Comparison of ENCODE assay signal across 8 mouse cellular contexts in genomic region chr9:65827344-65828015, GRCm38 (mm10). TPM values are rescaled to one million over a fixed set of nuclear protein-coding genes. Genes with fewer than 3 reads are reported as not detected.
DNase-seq lines count a peak whose midpoint lies in the region; ATAC-seq and TF ChIP-seq lines count a peak whose summit lies in the region.

TSS of gene Zfp609 (minus strand) at chr9:65827564.

- peak; percentile 91 for DNase-seq in ES-E14 (ENCODE audit: low read depth, low spot score)
- DNase-seq in cerebellum, adult 11 months = peak; percentile 94
- peak; percentile 85 for DNase-seq in heart, postnatal 25 days (ENCODE audit: low spot score)
- DNase-seq in layer of hippocampus, adult 11-12 months (ENCODE audit: low spot score) = peak; percentile 93
- peak; percentile 96 for DNase-seq in liver, postnatal 0 days
- peak; percentile 85 for DNase-seq in telencephalon, adult 2 months (ENCODE audit: low read depth, low spot score)

- in situ Hi-C loops in ES-E14 (cut with MboI; ENCODE audit: low sequenced_read_pairs in 2 of 2, unreplicated experiment in 2 of 2) = no loop called here

- no peaks in the 10 kb centered on the region for H3K9me3 ChIP-seq in ES-E14 (ENCODE audit: control insufficient read depth, insufficient read depth, low read depth, low read length)
- no peaks in the 10 kb centered on the region for H3K9me3 ChIP-seq in forebrain, embryonic 15.5 days
- H3K9me3 ChIP-seq in liver, postnatal 0 days (ENCODE audit: low read length) = no peaks in the 10 kb centered on the region
- H3K9me3 ChIP-seq in neural tube, embryonic 13.5 days = no peaks in the 10 kb centered on the region

- intact Hi-C loops in heart, postnatal 25 days (cut with DNase I) = loop anchor here (2.0 to 5.0 kb wide), 2 partner anchors 35 to 73 kb away; no protein-coding TSS in a partner anchor

- ATAC-seq in forebrain, embryonic 15.5 days (replicated peaks) = peak; percentile 90
- ATAC-seq in liver, postnatal 0 days = peak; percentile 83
- peak; percentile 84 for ATAC-seq in neural tube, embryonic 13.5 days (ENCODE audit: low read depth)

- under 1% methylated on average over 58 of the region's 76 CpGs for WGBS in forebrain, embryonic 15.5 days
- WGBS in liver, postnatal 0 days (ENCODE audit: insufficient replicate concordance) = under 1% methylated on average over 38 of the region's 76 CpGs
- WGBS in neural tube, embryonic 13.5 days = under 1% methylated on average over 51 of the region's 76 CpGs

- peak within 1 kb of the TSS; percentile 98 for H3K27ac ChIP-seq in ES-E14 (ENCODE audit: insufficient read depth, low read depth, low read length, poor library complexity, severe bottlenecking)
- H3K27ac ChIP-seq in forebrain, embryonic 15.5 days (replicated peaks) = peak within 1 kb of the TSS; percentile 99
- peak within 1 kb of the TSS; percentile 98 for H3K27ac ChIP-seq in liver, postnatal 0 days (ENCODE audit: low read depth)
- H3K27ac ChIP-seq in neural tube, embryonic 13.5 days (replicated peaks) = peak within 1 kb of the TSS; percentile 100

- peak within 1 kb of the TSS; percentile 94 to 95 for H3K4me3 ChIP-seq in ES-E14 (ENCODE audit: insufficient read depth in 1 of 2, low read depth in 1 of 2, low read length in 2 of 2, poor library complexity in 1 of 2, severe bottlenecking in 1 of 2)
- peak within 1 kb of the TSS; percentile 93 for H3K4me3 ChIP-seq in forebrain, embryonic 15.5 days
- H3K4me3 ChIP-seq in liver, postnatal 0 days (ENCODE audit: low read depth, low read length) = peak within 1 kb of the TSS; percentile 78
- H3K4me3 ChIP-seq in neural tube, embryonic 13.5 days = peak within 1 kb of the TSS; percentile 87

- no peaks in the 10 kb centered on the region for H3K36me3 ChIP-seq in ES-E14 (ENCODE audit: control insufficient read depth, insufficient read depth, low read length, poor library complexity, severe bottlenecking)
- no peaks in the 10 kb centered on the region for H3K36me3 ChIP-seq in forebrain, embryonic 15.5 days
- no peaks in the 10 kb centered on the region for H3K36me3 ChIP-seq in liver, postnatal 0 days (replicated peaks; ENCODE audit: insufficient read depth, low read length)
- no peaks in the 10 kb centered on the region for H3K36me3 ChIP-seq in neural tube, embryonic 13.5 days

- no peak for TF ChIP-seq CTCF in liver, postnatal 0 days (IDR thresholded peaks at IDR 0.05; ENCODE audit: low read depth)

- H3K9ac ChIP-seq in ES-E14 (ENCODE audit: insufficient read depth, low read depth, low read length, poor library complexity, severe bottlenecking) = peak within 1 kb of the TSS; percentile 81
- H3K9ac ChIP-seq in forebrain, embryonic 15.5 days (replicated peaks) = peak within 1 kb of the TSS; percentile 97
- peak within 1 kb of the TSS; percentile 88 for H3K9ac ChIP-seq in liver, postnatal 0 days (replicated peaks)
- peak within 1 kb of the TSS; percentile 99 for H3K9ac ChIP-seq in neural tube, embryonic 13.5 days

- H3K4me1 ChIP-seq in ES-E14 (ENCODE audit: control insufficient read depth in 2 of 2, insufficient read depth in 2 of 2, low read length in 2 of 2, poor library complexity in 1 of 2) = peaks cover 9% of the 10 kb centered on the region in 2 experiments
- peaks cover 55% of the 10 kb centered on the region for H3K4me1 ChIP-seq in forebrain, embryonic 15.5 days
- peaks cover 49% of the 10 kb centered on the region for H3K4me1 ChIP-seq in liver, postnatal 0 days (ENCODE audit: insufficient read depth)
- H3K4me1 ChIP-seq in neural tube, embryonic 13.5 days (replicated peaks) = peaks cover 53% of the 10 kb centered on the region

- no peaks in the 10 kb centered on the region for H3K27me3 ChIP-seq in forebrain, embryonic 15.5 days
- no peaks in the 10 kb centered on the region for H3K27me3 ChIP-seq in liver, postnatal 0 days (ENCODE audit: insufficient read depth, low read length)
- no peaks in the 10 kb centered on the region for H3K27me3 ChIP-seq in neural tube, embryonic 13.5 days

- peak within 1 kb of the TSS; percentile 73 for H3K4me2 ChIP-seq in forebrain, embryonic 15.5 days (replicated peaks)
- H3K4me2 ChIP-seq in liver, postnatal 0 days (ENCODE audit: low read depth, low read length) = peak within 1 kb of the TSS; percentile 77
- peak within 1 kb of the TSS; percentile 74 for H3K4me2 ChIP-seq in neural tube, embryonic 13.5 days

- peak; percentile 29; the same call in 1 of the 2 replicates for TF ChIP-seq EP300 in liver, postnatal 0 days (IDR thresholded peaks at IDR 0.05; ENCODE audit: low read depth)

TF ChIP-seq in ES-E14, 5 proteins besides CTCF, POLR2A, EP300 and RAD21:
- TF ChIP-seq HCFC1 (IDR thresholded peaks at IDR 0.05; ENCODE audit: borderline replicate concordance, insufficient read depth, low read length) (peak; percentile 83), MAFK (IDR thresholded peaks at IDR 0.05; ENCODE audit: insufficient read depth, low read depth, low read length) (no peak), CHD2 (IDR thresholded peaks at IDR 0.05; ENCODE audit: low read depth, low read length) (peak; percentile 67; the same call in 1 of the 2 replicates), ZC3H11A (IDR thresholded peaks at IDR 0.05; ENCODE audit: borderline replicate concordance, low read depth, low read length) (no peak), ZNF384 (IDR thresholded peaks at IDR 0.05; ENCODE audit: low read depth, low read length) (no peak)

RNA-seq across cellular contexts. Expression of gene Zfp609, which starts in this region (rescaled TPM):
- 8.7 and 9.9 TPM in 2 replicates for total RNA-seq in ES-E14 (2012; rRNA removed)
- polyA plus RNA-seq in forebrain, embryonic 15.5 days (2015; fragmentation: Nextera tagmentation; extraction: Ambion mirVana) = 8.9 and 10.1 TPM in 2 replicates
- total RNA-seq in heart, postnatal 25 days (2021) = 10 to 100 TPM; 23.2 to 28.0 TPM
- polyA plus RNA-seq in liver, postnatal 0 days (2015; fragmentation: Nextera tagmentation; extraction: Ambion mirVana) = 2.0 and 2.8 TPM in 2 replicates
- 8.6 and 10.0 TPM in 2 replicates for polyA plus RNA-seq in neural tube, embryonic 13.5 days (2015; fragmentation: Nextera tagmentation; extraction: Ambion mirVana)

Comparison
In these comparisons a context has a peak if more than half of its experiments do, and no peak if none do; other contexts are left out.
1. Peak in every context shown above with its lines: DNase-seq, ATAC-seq, H3K4me3 ChIP-seq and H3K27ac ChIP-seq.